In genomic region chr8:124990923-124991667, GRCm38 (mm10) we compare ENCODE assay signal across 11 mouse cellular contexts. TPM values are rescaled to one million over a fixed set of nuclear protein-coding genes. Genes with fewer than 3 reads are reported as not detected.
DNase-seq lines count a peak whose midpoint lies in the region; ATAC-seq and TF ChIP-seq lines count a peak whose summit lies in the region.
"Had no signal": no experiment of that assay in that cellular context is flagged by ENCODE, and none has a peak within 500 bp of the region (broad histone marks: within the 10 kb centered on the region; RNA-seq: fewer than 3 reads in every experiment).

No protein-coding gene starts in this region.

- no peak for TF ChIP-seq POLR2A in small intestine, adult 2 months (IDR thresholded peaks at IDR 0.05; ENCODE audit: low read depth, low read length)

- no peak for TF ChIP-seq CTCF in small intestine, adult 2 months (IDR thresholded peaks at IDR 0.05; ENCODE audit: extremely low read depth, insufficient read length, insufficient replicate concordance, low read depth, low read length)

- H3K27ac ChIP-seq in heart, embryonic 12.5 days (ENCODE audit: poor library complexity, severe bottlenecking): no peak overlapping the region
- no peak overlapping the region for H3K27ac ChIP-seq in neural tube, embryonic 13.5 days (replicated peaks)
- no peak overlapping the region for H3K27ac ChIP-seq in intestine, embryonic 14.5 days (ENCODE audit: low read depth)
- H3K27ac ChIP-seq in small intestine, adult 2 months (ENCODE audit: insufficient read depth, low read depth, low read length): no peak overlapping the region
- H3K27ac ChIP-seq: liver, embryonic 14.5 days had no signal

- ATAC-seq in heart, embryonic 12.5 days (ENCODE audit: insufficient number of reproducible peaks, low FRiP score): no peak
- no peak for ATAC-seq in neural tube, embryonic 13.5 days (ENCODE audit: low read depth)
- ATAC-seq in intestine, embryonic 14.5 days (replicated peaks; ENCODE audit: low FRiP score, low TSS enrichment, low read depth): 0 out of 2 replicates have a peak, but pooled peaks have one; percentile 40

- H3K9ac ChIP-seq in heart, embryonic 12.5 days: peak overlapping the region; percentile 49
- no peak overlapping the region for H3K9ac ChIP-seq in neural tube, embryonic 13.5 days
- 0 out of 2 replicates have a peak overlapping the region, but pooled peaks have one; percentile 7 for H3K9ac ChIP-seq in intestine, embryonic 14.5 days (ENCODE audit: low read length)
- H3K9ac ChIP-seq: liver, embryonic 14.5 days had no signal

- intact Hi-C loops in heart, postnatal 36 days (cut with DNase I): no loop called here

- peaks cover 22% of the 10 kb centered on the region for H3K4me1 ChIP-seq in heart, embryonic 12.5 days (replicated peaks)
- H3K4me1 ChIP-seq in neural tube, embryonic 13.5 days (replicated peaks): 0 out of 2 replicates have a peak, but pooled peaks cover 6% of the 10 kb centered on the region
- H3K4me1 ChIP-seq in intestine, embryonic 14.5 days (replicated peaks; ENCODE audit: control insufficient read depth, insufficient read depth, low read length): 0 out of 2 replicates have a peak, but pooled peaks cover 4% of the 10 kb centered on the region
- H3K4me1 ChIP-seq in small intestine, adult 2 months (ENCODE audit: control insufficient read depth, insufficient read depth, insufficient read length, low read length): 0 out of 2 replicates have a peak, but pooled peaks cover 2% of the 10 kb centered on the region

- H3K27me3 ChIP-seq in heart, embryonic 12.5 days (replicated peaks): peaks cover 10% of the 10 kb centered on the region; the same call in 1 of the 2 replicates
- 0 out of 2 replicates have a peak, but pooled peaks cover 8% of the 10 kb centered on the region for H3K27me3 ChIP-seq in neural tube, embryonic 13.5 days
- H3K27me3 ChIP-seq in intestine, embryonic 14.5 days (replicated peaks; ENCODE audit: control insufficient read depth, insufficient read depth, low read length): no peaks in the 10 kb centered on the region
- no peaks in the 10 kb centered on the region; the same call in 1 of the 2 replicates for H3K27me3 ChIP-seq in small intestine, adult 2 months (ENCODE audit: control insufficient read depth, insufficient read depth, low read length)

- peak overlapping the region; percentile 65 for H3K4me2 ChIP-seq in heart, embryonic 12.5 days
- H3K4me2 ChIP-seq in neural tube, embryonic 13.5 days: 0 out of 2 replicates have a peak overlapping the region, but pooled peaks have one; percentile 4
- peak overlapping the region; percentile 46 for H3K4me2 ChIP-seq in intestine, embryonic 14.5 days (ENCODE audit: low read length)

- H3K4me3 ChIP-seq in heart, embryonic 12.5 days: peak overlapping the region; percentile 37
- no peak overlapping the region for H3K4me3 ChIP-seq in neural tube, embryonic 13.5 days
- H3K4me3 ChIP-seq in intestine, embryonic 14.5 days (ENCODE audit: low read depth, low read length): peak overlapping the region; percentile 8; the same call in 1 of the 2 replicates
- peak overlapping the region; percentile 60 for H3K4me3 ChIP-seq in small intestine, adult 2 months (ENCODE audit: low read depth, low read length)

- no peaks in the 10 kb centered on the region for H3K9me3 ChIP-seq in heart, embryonic 12.5 days (replicated peaks)
- H3K9me3 ChIP-seq in neural tube, embryonic 13.5 days: no peaks in the 10 kb centered on the region
- H3K9me3 ChIP-seq in intestine, embryonic 14.5 days (ENCODE audit: control insufficient read depth, low read length): no peaks in the 10 kb centered on the region

- DNase-seq in heart, postnatal 36 days: no peak
- no peak for DNase-seq in neural tube, embryonic 10.5 days (ENCODE audit: extremely low spot score, low spot score)
- DNase-seq in intestine, embryonic 14.5 days (ENCODE audit: low spot score): peak; percentile 63
- no peak for DNase-seq in Muller cell, postnatal 12 days (ENCODE audit: inconsistent ontology term)
- no peak for DNase-seq in frontal cortex, postnatal 36 days (ENCODE audit: low spot score in 2 of 2)
- DNase-seq: adrenal gland, postnatal 14 days; gastrocnemius, postnatal 36 days had no signal

- 6% methylated on average over 17 of the region's 17 CpGs for WGBS in heart, embryonic 12.5 days
- WGBS in neural tube, embryonic 13.5 days: 25% methylated on average over 17 of the region's 17 CpGs
- WGBS in intestine, embryonic 14.5 days: 9% methylated on average over 17 of the region's 17 CpGs
- WGBS in small intestine, adult 2 months: 8% methylated on average over 17 of the region's 17 CpGs

- H3K36me3 ChIP-seq in heart, embryonic 12.5 days: no peaks in the 10 kb centered on the region
- H3K36me3 ChIP-seq in neural tube, embryonic 13.5 days: no peaks in the 10 kb centered on the region
- H3K36me3 ChIP-seq in intestine, embryonic 14.5 days (ENCODE audit: control insufficient read depth, insufficient read depth, low read length): no peaks in the 10 kb centered on the region
- no peaks in the 10 kb centered on the region for H3K36me3 ChIP-seq in small intestine, adult 2 months (ENCODE audit: control insufficient read depth, insufficient read depth, low read length)

RNA-seq across cellular contexts. Expression of gene Tsnax, which starts 21.7 kb away (rescaled TPM):
- 91.8 and 95.9 TPM in 2 replicates for polyA plus RNA-seq in heart, embryonic 12.5 days (2016; fragmentation: Nextera tagmentation; extraction: Ambion mirVana)
- total RNA-seq in heart, postnatal 36 days (2021): 10 to 100 TPM; 73.6 to 80.4 TPM
- polyA plus RNA-seq in neural tube, embryonic 13.5 days (2015; fragmentation: Nextera tagmentation; extraction: Ambion mirVana): 159 and 168 TPM in 2 replicates
- 118 and 131 TPM in 2 replicates for polyA plus RNA-seq in intestine, embryonic 14.5 days (2014; fragmentation: Nextera tagmentation; extraction: Ambion mirVana)
- polyA plus RNA-seq in small intestine, adult 2 months (2012; rRNA removed): 8.1 and 12.0 TPM in 2 replicates

RNA-seq across cellular contexts. Expression of gene Egln1, which starts 42.0 kb away (rescaled TPM):
- 16.5 and 18.6 TPM in 2 replicates for polyA plus RNA-seq in heart, embryonic 12.5 days (2016; fragmentation: Nextera tagmentation; extraction: Ambion mirVana)
- total RNA-seq in heart, postnatal 36 days (2021): 100 to 1,000 TPM; 294 to 306 TPM
- 15.7 and 18.0 TPM in 2 replicates for polyA plus RNA-seq in neural tube, embryonic 13.5 days (2015; fragmentation: Nextera tagmentation; extraction: Ambion mirVana)
- 16.8 and 18.7 TPM in 2 replicates for polyA plus RNA-seq in intestine, embryonic 14.5 days (2014; fragmentation: Nextera tagmentation; extraction: Ambion mirVana)
- polyA plus RNA-seq in small intestine, adult 2 months (2012; rRNA removed): 10.6 and 20.1 TPM in 2 replicates

Comparison
In these comparisons a context has a peak if more than half of its experiments do, and no peak if none do; other contexts are left out.
1. H3K4me2 ChIP-seq: peak in every context shown above with its lines; median percentile 65 in heart, embryonic 12.5 days; 46 in intestine, embryonic 14.5 days; 4 in neural tube, embryonic 13.5 days.